Mouse (Mus musculus) liver, adult 2 months (tissue): ENCODE data around the gene Pet100.

Source experiments
- CTCF ChIP-seq: fragments of 200-500 bp; IDR thresholded peaks from 2 replicates; pipeline ENCODE4 v1.5.1; 2011; ENCODE audit warnings: low read depth, low read length, control low read depth
- POLR2A ChIP-seq: fragments of 200-500 bp; IDR thresholded peaks from 2 replicates; pipeline ENCODE4 v1.6.1; 2011; ENCODE audit warnings: low read length, control low read depth; ENCODE audit not compliant: insufficient read depth; ENCODE audit errors: extremely low read depth

DNA sequence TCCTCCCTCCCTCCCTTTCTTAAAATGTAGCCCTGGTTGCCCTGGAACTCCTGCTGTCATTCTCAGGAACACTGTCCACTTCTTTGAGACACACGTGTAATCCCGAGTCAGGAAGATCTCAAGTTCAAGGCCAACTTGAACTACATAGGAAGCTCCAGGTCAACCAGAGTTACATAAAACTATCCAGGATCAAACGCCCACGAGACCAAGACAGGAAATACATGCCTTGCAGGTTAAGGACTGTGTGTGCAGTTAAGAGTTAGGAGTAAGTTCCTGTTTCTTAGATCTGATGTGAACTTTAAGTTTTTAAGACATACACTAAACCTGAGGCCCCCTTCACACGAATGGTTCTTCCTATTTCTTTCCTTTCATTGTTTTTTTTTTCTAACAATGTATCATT is 5.6 kb downstream of the Pet100 start:
- no peak for TF ChIP-seq CTCF
- TF ChIP-seq POLR2A: no peak
